Mouse (Mus musculus): Measurements from ENCODE around the gene Dnajc4. TPM values are rescaled to one million over a fixed set of nuclear protein-coding genes. Genes with fewer than 3 reads are reported as not detected.

The Dnajc4 gene
- polyA plus RNA-seq, 1 experiment: 12.2 TPM

GRCm38 (mm10) chr19:6968491-6969271 lies 23.7 kb downstream of the Dnajc4 start:
- TF ChIP-seq USF1 (IDR thresholded peaks at IDR 0.05; ENCODE audit: low read depth): no peak
- TF ChIP-seq MYOG (IDR thresholded peaks at IDR 0.05; ENCODE audit: control insufficient read depth, extremely low read depth, insufficient read length): no peak
- TF ChIP-seq CEBPB (IDR thresholded peaks at IDR 0.05; ENCODE audit: low read depth): no peak
- TF ChIP-seq FOSL1 (IDR thresholded peaks at IDR 0.05; ENCODE audit: insufficient read depth, low read length, poor library complexity, severe bottlenecking): no peak
- TF ChIP-seq MAX (IDR thresholded peaks at IDR 0.05): no peak
- no peak for TF ChIP-seq CTCF (IDR thresholded peaks at IDR 0.05; ENCODE audit: control insufficient read depth, insufficient read depth, insufficient read length)
- no peak for TF ChIP-seq MYOD1 (IDR thresholded peaks at IDR 0.05; ENCODE audit: control insufficient read depth, insufficient read length, low read depth)
- Histone ChIP-seq H3K27me3 (ENCODE audit: control insufficient read depth, insufficient read depth, insufficient read length) (no peaks in the 10 kb centered on the region), H3K79me3 (ENCODE audit: low read depth) (peaks cover 14% of the 10 kb centered on the region)

DNA sequence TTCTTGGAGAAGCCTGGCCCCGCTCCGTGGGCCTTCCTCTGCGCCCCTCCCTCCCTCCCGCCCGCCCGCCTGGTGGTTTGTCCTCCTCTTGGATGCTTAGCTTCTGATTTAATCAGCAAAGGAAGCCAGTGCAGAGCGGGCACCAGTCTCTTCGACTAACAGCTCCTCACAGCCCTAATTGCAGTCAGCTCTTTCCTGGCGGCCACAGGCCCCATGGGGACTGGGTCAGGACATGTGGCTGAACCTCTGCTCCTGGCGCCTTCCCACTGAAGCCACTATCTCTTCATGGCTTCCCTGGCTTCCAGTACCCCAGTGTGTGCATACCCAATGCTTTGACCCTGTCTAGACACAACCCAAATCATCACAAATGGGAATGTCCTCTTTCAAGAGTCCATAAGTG lies 35.9 kb downstream of the Dnajc4 start:
- TF ChIP-seq CTCF (IDR thresholded peaks at IDR 0.05; ENCODE audit: control insufficient read depth, insufficient read depth, insufficient read length) (no peak), CEBPB (IDR thresholded peaks at IDR 0.05; ENCODE audit: low read depth) (no peak), FOSL1 (IDR thresholded peaks at IDR 0.05; ENCODE audit: insufficient read depth, low read length, poor library complexity, severe bottlenecking) (no peak)
- Histone ChIP-seq H3ac (ENCODE audit: control insufficient read depth, insufficient read length, low read depth) (no peak overlapping the region), H3K27me3 (ENCODE audit: control insufficient read depth, insufficient read depth, insufficient read length) (no peaks in the 10 kb centered on the region), H3K79me2 (ENCODE audit: control insufficient read depth, insufficient read depth) (no peaks in the 10 kb centered on the region), H3K4me3 (ENCODE audit: insufficient read depth, poor library complexity, severe bottlenecking) (no peak overlapping the region), H3K79me3 (ENCODE audit: low read depth) (no peaks in the 10 kb centered on the region), H3K36me3 (ENCODE audit: control insufficient read depth, insufficient read depth) (peaks cover 69% of the 10 kb centered on the region)

More at GRCm38 (mm10) chr19:6968491-6969271, 23.7 kb downstream of the Dnajc4 start:
- Histone ChIP-seq H3K4me3 (ENCODE audit: insufficient read depth, poor library complexity, severe bottlenecking) (peak overlapping the region; percentile 57), H3ac (ENCODE audit: control insufficient read depth, insufficient read length, low read depth) (peak overlapping the region; percentile 72), H3K36me3 (ENCODE audit: control insufficient read depth, insufficient read depth) (peaks cover 21% of the 10 kb centered on the region), H3K79me2 (ENCODE audit: control insufficient read depth, insufficient read depth) (peaks cover 33% of the 10 kb centered on the region)

DNA sequence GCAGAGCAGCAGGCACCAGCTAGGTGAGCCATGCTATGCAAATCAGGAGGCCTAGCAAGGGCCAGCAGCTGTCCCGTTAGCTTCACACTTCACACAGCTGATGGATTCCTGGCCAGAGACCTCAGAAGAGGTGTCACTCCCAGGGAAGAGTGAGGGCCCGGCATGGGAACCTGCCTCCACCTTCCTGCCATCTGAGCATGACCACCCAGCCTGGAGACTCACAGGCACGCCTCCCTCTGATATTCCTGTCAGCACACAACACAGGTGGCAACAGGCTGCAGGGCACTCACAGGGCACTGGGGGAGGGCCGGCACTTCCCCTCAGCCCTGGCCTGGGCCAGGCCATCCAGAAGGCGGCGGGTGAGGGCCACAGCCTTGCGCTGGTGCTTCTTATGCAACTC lies 36.9 kb downstream of the Dnajc4 start:
- Histone ChIP-seq H3K79me2 (ENCODE audit: control insufficient read depth, insufficient read depth) (no peaks in the 10 kb centered on the region), H3K79me3 (ENCODE audit: low read depth) (no peaks in the 10 kb centered on the region)

GRCm38 (mm10) chr19:6954046-6954445 lies 38.3 kb downstream of the Dnajc4 start:
- H3K79me3 ChIP-seq (ENCODE audit: low read depth): no peaks in the 10 kb centered on the region
- TF ChIP-seq FOSL1 (IDR thresholded peaks at IDR 0.05; ENCODE audit: insufficient read depth, low read length, poor library complexity, severe bottlenecking) (no peak), CEBPB (IDR thresholded peaks at IDR 0.05; ENCODE audit: low read depth) (no peak), CTCF (IDR thresholded peaks at IDR 0.05; ENCODE audit: control insufficient read depth, insufficient read depth, insufficient read length) (peak; percentile 21), MAX (IDR thresholded peaks at IDR 0.05) (no peak), USF1 (IDR thresholded peaks at IDR 0.05; ENCODE audit: low read depth) (no peak)
- no peak overlapping the region for H3ac ChIP-seq (ENCODE audit: control insufficient read depth, insufficient read length, low read depth)
- H3K36me3 ChIP-seq (ENCODE audit: control insufficient read depth, insufficient read depth): peaks cover 49% of the 10 kb centered on the region
- no peaks in the 10 kb centered on the region for H3K27me3 ChIP-seq (ENCODE audit: control insufficient read depth, insufficient read depth, insufficient read length)
- H3K79me2 ChIP-seq (ENCODE audit: control insufficient read depth, insufficient read depth): no peaks in the 10 kb centered on the region
- H3K4me3 ChIP-seq (ENCODE audit: insufficient read depth, poor library complexity, severe bottlenecking): no peak overlapping the region

More for the DNA sequence above, 36.9 kb downstream of the Dnajc4 start:
- H3K4me3 ChIP-seq (ENCODE audit: insufficient read depth, poor library complexity, severe bottlenecking): no peak overlapping the region
- TF ChIP-seq FOSL1 (IDR thresholded peaks at IDR 0.05; ENCODE audit: insufficient read depth, low read length, poor library complexity, severe bottlenecking) (no peak), MYOD1 (IDR thresholded peaks at IDR 0.05; ENCODE audit: control insufficient read depth, insufficient read length, low read depth) (no peak), CTCF (IDR thresholded peaks at IDR 0.05; ENCODE audit: control insufficient read depth, insufficient read depth, insufficient read length) (no peak), MAX (IDR thresholded peaks at IDR 0.05) (no peak), MYOG (IDR thresholded peaks at IDR 0.05; ENCODE audit: control insufficient read depth, extremely low read depth, insufficient read length) (no peak)
- peaks cover 61% of the 10 kb centered on the region for H3K36me3 ChIP-seq (ENCODE audit: control insufficient read depth, insufficient read depth)
- H3K27me3 ChIP-seq (ENCODE audit: control insufficient read depth, insufficient read depth, insufficient read length): no peaks in the 10 kb centered on the region
- H3ac ChIP-seq (ENCODE audit: control insufficient read depth, insufficient read length, low read depth): no peak overlapping the region

DNA sequence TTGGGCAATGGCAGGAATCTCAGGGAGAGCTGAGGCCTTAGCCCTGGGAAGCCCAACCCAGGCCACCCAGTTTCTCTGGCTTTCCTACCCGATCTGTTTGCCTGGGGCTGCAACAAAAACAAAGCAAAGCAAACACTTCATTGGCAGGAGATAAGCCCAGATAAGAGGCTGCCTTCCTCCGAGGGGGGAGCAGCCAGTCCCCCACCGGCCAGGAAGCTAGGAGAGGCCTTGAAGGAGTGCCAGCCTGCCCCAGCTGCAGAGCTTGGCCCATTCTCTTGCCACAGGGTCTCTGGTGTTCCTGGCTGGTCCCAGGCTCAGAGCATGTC lies 39.7 kb downstream of the Dnajc4 start:
- no peaks in the 10 kb centered on the region for H3K79me3 ChIP-seq (ENCODE audit: low read depth)
- H3ac ChIP-seq (ENCODE audit: control insufficient read depth, insufficient read length, low read depth): peak overlapping the region; percentile 52
- H3K27me3 ChIP-seq (ENCODE audit: control insufficient read depth, insufficient read depth, insufficient read length): no peaks in the 10 kb centered on the region
- TF ChIP-seq CEBPB (IDR thresholded peaks at IDR 0.05; ENCODE audit: low read depth): no peak
- TF ChIP-seq USF1 (IDR thresholded peaks at IDR 0.05; ENCODE audit: low read depth): no peak
- TF ChIP-seq MYOG (IDR thresholded peaks at IDR 0.05; ENCODE audit: control insufficient read depth, extremely low read depth, insufficient read length): no peak
- TF ChIP-seq MYOD1 (IDR thresholded peaks at IDR 0.05; ENCODE audit: control insufficient read depth, insufficient read length, low read depth): no peak
- no peak for TF ChIP-seq FOSL1 (IDR thresholded peaks at IDR 0.05; ENCODE audit: insufficient read depth, low read length, poor library complexity, severe bottlenecking)
- no peak for TF ChIP-seq MAX (IDR thresholded peaks at IDR 0.05)
- TF ChIP-seq CTCF (IDR thresholded peaks at IDR 0.05; ENCODE audit: control insufficient read depth, insufficient read depth, insufficient read length): no peak
- no peaks in the 10 kb centered on the region for H3K79me2 ChIP-seq (ENCODE audit: control insufficient read depth, insufficient read depth)
- peaks cover 35% of the 10 kb centered on the region for H3K36me3 ChIP-seq (ENCODE audit: control insufficient read depth, insufficient read depth)
- H3K4me3 ChIP-seq (ENCODE audit: insufficient read depth, poor library complexity, severe bottlenecking): peak overlapping the region; percentile 46

Data from C2C12 (cell line).